Comparison of ENCODE assay signal across 18 mouse cellular contexts in genomic region chr6:113154071-113154470, GRCm38 (mm10). TPM values are rescaled to one million over a fixed set of nuclear protein-coding genes. Genes with fewer than 3 reads are reported as not detected.
"Had no signal": no experiment of that assay in that cellular context is flagged by ENCODE, and none has a peak within 500 bp of the region (broad histone marks: within the 10 kb centered on the region; RNA-seq: fewer than 3 reads in every experiment).

No protein-coding gene starts in this region.

- H3K27me3 ChIP-seq: lung, embryonic 15.5 days; megakaryocyte, embryonic 14.5 days; midbrain, embryonic 13.5 days; midbrain, embryonic 15.5 days; neural tube, embryonic 12.5 days; stomach, embryonic 15.5 days had no signal

- H3K9me3 ChIP-seq: lung, embryonic 15.5 days; megakaryocyte, embryonic 14.5 days; midbrain, embryonic 13.5 days; midbrain, embryonic 15.5 days; neural tube, embryonic 12.5 days; stomach, embryonic 15.5 days had no signal

- ATAC-seq: midbrain, embryonic 13.5 days; midbrain, embryonic 15.5 days had no signal

- H3K27ac ChIP-seq: lung, embryonic 15.5 days; macrophage; midbrain, embryonic 13.5 days; midbrain, embryonic 15.5 days; neural tube, embryonic 12.5 days; stomach, embryonic 15.5 days; stomach, postnatal 0 days had no signal

- H3K4me1 ChIP-seq: lung, embryonic 15.5 days; megakaryocyte, embryonic 14.5 days; midbrain, embryonic 13.5 days; midbrain, embryonic 15.5 days; neural tube, embryonic 12.5 days; stomach, embryonic 15.5 days had no signal

- H3K4me2 ChIP-seq: lung, embryonic 15.5 days; midbrain, embryonic 11.5 days; midbrain, embryonic 13.5 days; midbrain, embryonic 15.5 days; neural tube, embryonic 12.5 days; stomach, embryonic 15.5 days had no signal

- H3K4me3 ChIP-seq: lung, embryonic 15.5 days; megakaryocyte, embryonic 14.5 days; midbrain, embryonic 13.5 days; midbrain, embryonic 15.5 days; neural tube, embryonic 12.5 days; stomach, embryonic 15.5 days had no signal

- DNase-seq: lung, adult 2 months; lung, postnatal 14 days; lung, postnatal 36 days; right cerebral cortex, postnatal 14 days; thymus, adult 2 months; thymus, postnatal 25 days; thymus, postnatal 4 days had no signal

- H3K9ac ChIP-seq: lung, embryonic 15.5 days; midbrain, embryonic 13.5 days; midbrain, embryonic 15.5 days; neural tube, embryonic 12.5 days; stomach, embryonic 15.5 days had no signal

RNA-seq across cellular contexts. Expression of gene Lhfpl4, which starts 41.1 kb away (rescaled TPM):
- total RNA-seq: monocyte, adult 5-6 weeks; neutrophil, adult 5-6 weeks had no signal
- polyA plus RNA-seq: macrophage had no signal
